Comparison of ENCODE assay signal across 24 mouse cellular contexts in the genomic region with DNA sequence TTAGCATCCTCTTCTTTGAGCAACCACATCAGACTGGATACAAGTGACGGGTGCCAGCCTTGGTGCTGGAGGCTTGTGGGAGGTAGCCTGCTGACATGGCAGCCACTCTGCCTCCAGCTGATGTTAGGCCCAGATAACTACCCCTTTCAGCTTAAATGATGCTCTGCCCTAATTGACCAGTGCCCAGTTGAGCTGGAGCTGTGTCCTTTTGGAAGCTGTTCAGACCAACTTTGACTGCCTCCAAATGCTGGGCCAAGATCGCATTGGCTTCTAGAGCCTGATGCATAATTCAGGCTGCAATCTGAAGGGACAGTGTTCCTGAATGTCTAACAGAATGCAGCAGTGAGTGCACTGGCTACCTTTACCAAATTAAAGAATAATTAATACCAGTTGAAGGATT.
DNase-seq lines count a peak whose midpoint lies in the region; ATAC-seq and TF ChIP-seq lines count a peak whose summit lies in the region.
"Had no signal": no experiment of that assay in that cellular context is flagged by ENCODE, and none has a peak within 500 bp of the region (broad histone marks: within the 10 kb centered on the region; RNA-seq: fewer than 3 reads in every experiment).

No protein-coding gene starts in this region.

- TF ChIP-seq CTCF in forebrain, postnatal 0 days (IDR thresholded peaks at IDR 0.05; ENCODE audit: low read depth): no peak

- WGBS in forebrain, postnatal 0 days: 61% methylated on average over 2 of the region's 2 CpGs
- 87% methylated on average over 2 of the region's 2 CpGs for WGBS in forebrain, embryonic 14.5 days
- 89% methylated on average over 2 of the region's 2 CpGs for WGBS in hindbrain, embryonic 16.5 days
- WGBS in hindbrain, embryonic 12.5 days: 95% methylated on average over 2 of the region's 2 CpGs
- 91% methylated on average over 2 of the region's 2 CpGs for WGBS in neural tube, embryonic 15.5 days

- peak; percentile 59 for ATAC-seq in forebrain, postnatal 0 days
- no peak for ATAC-seq in forebrain, embryonic 14.5 days
- peak; percentile 75 for ATAC-seq in hindbrain, embryonic 16.5 days
- no peak for ATAC-seq in hindbrain, embryonic 12.5 days (ENCODE audit: low FRiP score)
- no peak for ATAC-seq in neural tube, embryonic 15.5 days (ENCODE audit: low FRiP score)

- no peaks in the 10 kb centered on the region for H3K36me3 ChIP-seq in forebrain, postnatal 0 days (ENCODE audit: insufficient read depth)
- H3K36me3 ChIP-seq in forebrain, embryonic 14.5 days (ENCODE audit: control insufficient read depth, insufficient read depth, low read length): no peaks in the 10 kb centered on the region
- no peaks in the 10 kb centered on the region for H3K36me3 ChIP-seq in hindbrain, embryonic 16.5 days (ENCODE audit: control insufficient read depth, insufficient read depth, low read length)
- no peaks in the 10 kb centered on the region for H3K36me3 ChIP-seq in hindbrain, embryonic 12.5 days
- H3K36me3 ChIP-seq in neural tube, embryonic 15.5 days: no peaks in the 10 kb centered on the region
- H3K36me3 ChIP-seq: embryonic facial prominence, embryonic 12.5 days; G1E; kidney, embryonic 15.5 days; limb, embryonic 12.5 days; liver, embryonic 15.5 days; midbrain, embryonic 12.5 days had no signal

- no peaks in the 10 kb centered on the region for H3K9me3 ChIP-seq in forebrain, postnatal 0 days (ENCODE audit: low read length)
- no peaks in the 10 kb centered on the region for H3K9me3 ChIP-seq in forebrain, embryonic 14.5 days (replicated peaks; ENCODE audit: control insufficient read depth, low read length)
- H3K9me3 ChIP-seq in hindbrain, embryonic 16.5 days (ENCODE audit: control insufficient read depth, low read length): no peaks in the 10 kb centered on the region
- no peaks in the 10 kb centered on the region for H3K9me3 ChIP-seq in hindbrain, embryonic 12.5 days (replicated peaks)
- H3K9me3 ChIP-seq in neural tube, embryonic 15.5 days (replicated peaks): no peaks in the 10 kb centered on the region
- H3K9me3 ChIP-seq: embryonic facial prominence, embryonic 12.5 days; G1E; kidney, embryonic 15.5 days; limb, embryonic 12.5 days; liver, embryonic 15.5 days; midbrain, embryonic 12.5 days had no signal

- H3K9ac ChIP-seq in forebrain, postnatal 0 days: no peak overlapping the region
- H3K9ac ChIP-seq in forebrain, embryonic 14.5 days (ENCODE audit: low read length): no peak overlapping the region
- no peak overlapping the region for H3K9ac ChIP-seq in hindbrain, embryonic 16.5 days (ENCODE audit: low read depth, low read length)
- H3K9ac ChIP-seq in hindbrain, embryonic 12.5 days: no peak overlapping the region
- H3K9ac ChIP-seq in neural tube, embryonic 15.5 days (replicated peaks): no peak overlapping the region
- H3K9ac ChIP-seq: embryonic facial prominence, embryonic 12.5 days; kidney, embryonic 15.5 days; limb, embryonic 12.5 days; liver, embryonic 15.5 days; lung, embryonic 14.5 days; midbrain, embryonic 12.5 days had no signal

- no peak overlapping the region for H3K4me3 ChIP-seq in forebrain, postnatal 0 days (ENCODE audit: low read depth, low read length)
- no peak overlapping the region for H3K4me3 ChIP-seq in forebrain, embryonic 14.5 days (ENCODE audit: low read depth, low read length)
- H3K4me3 ChIP-seq in hindbrain, embryonic 16.5 days (ENCODE audit: low read length): no peak overlapping the region
- H3K4me3 ChIP-seq in hindbrain, embryonic 12.5 days: no peak overlapping the region
- no peak overlapping the region for H3K4me3 ChIP-seq in neural tube, embryonic 15.5 days (replicated peaks)
- H3K4me3 ChIP-seq: embryonic facial prominence, embryonic 12.5 days; kidney, embryonic 15.5 days; limb, embryonic 12.5 days; liver, embryonic 15.5 days; midbrain, embryonic 12.5 days had no signal

- no peak overlapping the region for H3K27ac ChIP-seq in forebrain, postnatal 0 days (ENCODE audit: low read depth, low read length)
- H3K27ac ChIP-seq in forebrain, embryonic 14.5 days (ENCODE audit: low read depth, low read length): no peak overlapping the region
- H3K27ac ChIP-seq in hindbrain, embryonic 16.5 days (ENCODE audit: low read depth, low read length): no peak overlapping the region
- no peak overlapping the region for H3K27ac ChIP-seq in hindbrain, embryonic 12.5 days
- H3K27ac ChIP-seq in neural tube, embryonic 15.5 days (replicated peaks): no peak overlapping the region
- H3K27ac ChIP-seq: embryonic facial prominence, embryonic 12.5 days; kidney, embryonic 15.5 days; limb, embryonic 12.5 days; liver, embryonic 15.5 days; midbrain, embryonic 12.5 days had no signal

- H3K4me1 ChIP-seq in forebrain, postnatal 0 days (ENCODE audit: insufficient read depth): 0 out of 2 replicates have a peak, but pooled peaks cover 2% of the 10 kb centered on the region
- H3K4me1 ChIP-seq in forebrain, embryonic 14.5 days (ENCODE audit: control insufficient read depth, insufficient read depth, low read length): peaks cover 3% of the 10 kb centered on the region; the same call in 1 of the 2 replicates
- no peaks in the 10 kb centered on the region for H3K4me1 ChIP-seq in hindbrain, embryonic 16.5 days (ENCODE audit: control insufficient read depth, insufficient read depth, low read depth, low read length)
- H3K4me1 ChIP-seq in hindbrain, embryonic 12.5 days: 0 out of 2 replicates have a peak, but pooled peaks cover 4% of the 10 kb centered on the region
- no peaks in the 10 kb centered on the region for H3K4me1 ChIP-seq in neural tube, embryonic 15.5 days
- H3K4me1 ChIP-seq: liver, embryonic 15.5 days; midbrain, embryonic 12.5 days had no signal

- no peak overlapping the region for H3K4me2 ChIP-seq in forebrain, postnatal 0 days (ENCODE audit: low read depth)
- no peak overlapping the region for H3K4me2 ChIP-seq in forebrain, embryonic 14.5 days (ENCODE audit: low read length)
- no peak overlapping the region for H3K4me2 ChIP-seq in hindbrain, embryonic 16.5 days (ENCODE audit: low read length)
- H3K4me2 ChIP-seq in hindbrain, embryonic 12.5 days (replicated peaks): no peak overlapping the region
- no peak overlapping the region for H3K4me2 ChIP-seq in neural tube, embryonic 15.5 days
- H3K4me2 ChIP-seq: embryonic facial prominence, embryonic 12.5 days; kidney, embryonic 15.5 days; limb, embryonic 12.5 days; liver, embryonic 15.5 days; lung, embryonic 14.5 days; midbrain, embryonic 12.5 days had no signal

- DNase-seq in cerebellum, adult 11-12 months: peak; percentile 29
- DNase-seq in cerebellum, adult 8-10 months: no peak
- no peak for DNase-seq in forebrain, postnatal 0 days
- DNase-seq in forebrain, embryonic 14.5 days (ENCODE audit: low spot score): no peak
- DNase-seq in brain, adult 2 months (ENCODE audit: low read depth, low spot score): peak; percentile 37
- DNase-seq: adrenal gland, postnatal 10 days; embryo, embryonic 11 days; heart, postnatal 14 days; kidney, adult 18-20 months; kidney, postnatal 25 days; lung, embryonic 14.5 days; lung, postnatal 14 days; retina, postnatal 1 day; spleen, adult 18-20 months; thymus, postnatal 14 days had no signal

- H3K27me3 ChIP-seq in forebrain, postnatal 0 days (ENCODE audit: insufficient read depth, low read length): no peaks in the 10 kb centered on the region
- no peaks in the 10 kb centered on the region for H3K27me3 ChIP-seq in forebrain, embryonic 14.5 days (replicated peaks; ENCODE audit: control insufficient read depth, insufficient read depth, low read length)
- H3K27me3 ChIP-seq in hindbrain, embryonic 16.5 days (replicated peaks; ENCODE audit: control insufficient read depth, insufficient read depth, low read length): no peaks in the 10 kb centered on the region
- no peaks in the 10 kb centered on the region for H3K27me3 ChIP-seq in hindbrain, embryonic 12.5 days
- no peaks in the 10 kb centered on the region for H3K27me3 ChIP-seq in neural tube, embryonic 15.5 days (replicated peaks)
- H3K27me3 ChIP-seq: embryonic facial prominence, embryonic 12.5 days; kidney, embryonic 15.5 days; limb, embryonic 12.5 days; liver, embryonic 15.5 days; midbrain, embryonic 12.5 days had no signal

Comparison
In these comparisons a context has a peak if more than half of its experiments do, and no peak if none do; other contexts are left out.
1. DNase-seq: peak in cerebellum, adult 11-12 months (single experiment) and brain, adult 2 months (single experiment); none in cerebellum, adult 8-10 months (single experiment), forebrain, postnatal 0 days (single experiment) and forebrain, embryonic 14.5 days (single experiment).
2. ATAC-seq: peak in forebrain, postnatal 0 days (single experiment) and hindbrain, embryonic 16.5 days (single experiment); none in forebrain, embryonic 14.5 days (single experiment), hindbrain, embryonic 12.5 days (single experiment) and neural tube, embryonic 15.5 days (single experiment).